Mouse (Mus musculus): ENCODE results near the gene Ulk4. TPM values are rescaled to one million over a fixed set of nuclear protein-coding genes. Genes with fewer than 3 reads are reported as not detected.

Gene Ulk4
- polyA plus RNA-seq, 1 experiment from 2014 or later, result 198 TPM

DNA sequence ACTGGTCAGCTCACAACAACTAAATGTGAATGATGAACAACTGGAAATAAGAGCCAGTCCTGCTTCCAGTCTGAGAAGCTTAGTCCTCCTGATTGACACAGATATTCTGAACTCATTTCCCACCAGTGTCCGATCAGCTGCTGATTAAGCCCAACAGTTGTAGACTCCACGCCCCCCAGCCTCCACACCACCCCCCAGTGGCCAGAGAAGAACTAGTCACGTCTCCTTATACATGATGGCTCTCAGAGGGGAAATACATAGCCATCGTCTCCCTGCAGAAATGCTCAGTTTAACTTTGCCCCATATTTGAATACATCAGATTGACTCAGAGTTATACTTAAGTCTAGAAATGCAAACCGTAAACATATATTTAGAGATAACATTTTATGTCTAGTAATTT is 184.4 kb downstream of the Ulk4 start:
- Histone ChIP-seq H3K27me3 (no peaks in the 10 kb centered on the region), H3K4me1 (no peaks in the 10 kb centered on the region), H3K9me3 (no peaks in the 10 kb centered on the region), H3K4me2 (replicated peaks) (no peak overlapping the region), H3K4me3 (no peak overlapping the region), H3K27ac (no peak overlapping the region), H3K36me3 (no peaks in the 10 kb centered on the region), H3K9ac (no peak overlapping the region)
- WGBS, result 75% methylated on average over 5 of the region's 5 CpGs
- ATAC-seq (ENCODE audit: insufficient number of reproducible peaks, insufficient read depth, low FRiP score, low TSS enrichment), result no peak

DNA sequence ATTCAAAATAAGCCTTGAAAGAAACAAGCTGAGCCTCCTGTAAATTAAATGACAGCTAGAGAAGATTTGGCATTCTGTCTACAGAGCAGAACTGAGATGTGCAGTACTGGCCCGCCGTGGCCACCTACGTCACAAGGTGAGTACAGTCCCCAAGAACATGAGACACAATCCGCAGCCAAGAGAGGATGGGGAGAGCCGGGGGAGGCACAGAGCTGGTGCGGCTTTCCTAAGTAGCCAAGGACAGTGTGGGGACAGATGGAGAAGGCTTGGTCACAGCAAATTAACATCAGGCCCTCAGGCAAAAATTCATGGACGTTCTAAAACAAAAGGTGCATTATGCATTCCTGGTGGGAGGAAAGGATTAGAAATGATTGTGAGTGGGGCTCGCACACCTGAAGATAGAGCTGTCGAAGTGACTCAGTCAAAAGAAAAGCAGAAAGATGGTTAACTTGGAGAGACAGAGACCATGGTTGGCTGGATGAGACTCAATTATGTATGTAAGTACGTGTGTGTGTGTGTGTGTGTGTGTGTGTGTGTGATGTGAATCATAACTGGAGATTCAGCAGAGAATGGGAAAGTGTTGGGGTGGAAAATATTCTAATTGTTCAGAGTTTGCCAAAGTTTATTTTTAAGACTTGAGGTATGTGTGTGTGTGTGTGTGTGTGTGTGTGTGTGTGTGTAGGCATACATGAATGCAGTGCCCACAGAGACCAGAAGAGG is 185.8 kb downstream of the Ulk4 start:
- no peak overlapping the region for H3K4me2 ChIP-seq (replicated peaks)
- no peaks in the 10 kb centered on the region for H3K27me3 ChIP-seq
- H3K9ac ChIP-seq, result no peak overlapping the region
- no peak for ATAC-seq (ENCODE audit: insufficient number of reproducible peaks, insufficient read depth, low FRiP score, low TSS enrichment)
- H3K4me3 ChIP-seq, result no peak overlapping the region
- H3K4me1 ChIP-seq, result no peaks in the 10 kb centered on the region
- WGBS, result 55% methylated on average over 10 of the region's 10 CpGs
- H3K27ac ChIP-seq, result no peak overlapping the region
- H3K9me3 ChIP-seq, result no peaks in the 10 kb centered on the region
- H3K36me3 ChIP-seq, result no peaks in the 10 kb centered on the region

DNA sequence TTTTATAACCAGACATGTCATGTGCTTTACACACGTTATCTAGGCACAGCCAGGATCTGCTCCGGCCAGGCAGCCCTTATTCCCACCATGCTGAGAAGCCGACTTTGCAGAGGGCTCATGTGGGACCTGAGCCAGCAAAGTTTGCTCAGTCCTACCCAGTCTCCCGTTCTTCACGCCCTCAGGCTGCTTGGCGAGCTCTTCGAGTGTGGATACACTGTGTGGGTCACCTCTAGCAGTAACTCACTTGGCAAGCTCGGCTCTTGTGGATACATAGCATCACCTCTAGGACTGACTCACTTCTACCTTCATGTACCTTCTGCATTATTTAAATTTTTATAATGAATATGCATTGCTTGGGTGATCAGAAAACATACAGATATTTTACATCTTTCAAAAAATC is 189.3 kb downstream of the Ulk4 start:
- no peak overlapping the region for H3K4me2 ChIP-seq (replicated peaks)
- no peaks in the 10 kb centered on the region for H3K27me3 ChIP-seq
- H3K36me3 ChIP-seq, result no peaks in the 10 kb centered on the region
- no peak overlapping the region for H3K9ac ChIP-seq
- no peaks in the 10 kb centered on the region for H3K4me1 ChIP-seq
- ATAC-seq (ENCODE audit: insufficient number of reproducible peaks, insufficient read depth, low FRiP score, low TSS enrichment), result 0 out of 2 replicates have a peak, but pooled peaks have one; percentile 54
- H3K9me3 ChIP-seq, result no peaks in the 10 kb centered on the region
- H3K27ac ChIP-seq, result no peak overlapping the region
- H3K4me3 ChIP-seq, result no peak overlapping the region
- WGBS, result 66% methylated on average over 8 of the region's 8 CpGs

DNA sequence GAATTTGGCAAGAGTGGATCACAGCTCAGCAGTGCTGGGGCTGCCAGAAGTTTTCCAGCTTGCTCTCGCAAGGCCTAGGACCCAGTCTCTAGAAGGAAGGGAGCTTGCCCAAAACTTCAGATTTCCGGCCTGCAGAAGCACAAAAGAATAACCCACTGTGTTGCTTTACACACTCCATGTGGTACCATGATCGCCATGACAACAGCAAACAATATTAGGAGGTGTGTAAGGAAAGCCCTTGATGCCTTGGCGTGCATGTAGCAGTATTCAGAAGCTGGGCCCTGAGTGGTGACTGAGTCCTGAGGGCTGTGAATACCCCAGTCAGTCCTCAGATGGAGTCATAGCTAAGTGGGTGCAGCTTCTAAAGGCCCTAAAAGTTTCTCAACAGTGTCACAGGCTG is 192.8 kb downstream of the Ulk4 start:
- Histone ChIP-seq H3K4me3 (no peak overlapping the region), H3K4me2 (replicated peaks) (no peak overlapping the region), H3K36me3 (no peaks in the 10 kb centered on the region), H3K9me3 (no peaks in the 10 kb centered on the region), H3K9ac (no peak overlapping the region), H3K27me3 (no peaks in the 10 kb centered on the region), H3K27ac (no peak overlapping the region), H3K4me1 (peaks cover 6% of the 10 kb centered on the region)
- 83% methylated on average over 4 of the region's 4 CpGs for WGBS
- ATAC-seq (ENCODE audit: insufficient number of reproducible peaks, insufficient read depth, low FRiP score, low TSS enrichment), result no peak

DNA sequence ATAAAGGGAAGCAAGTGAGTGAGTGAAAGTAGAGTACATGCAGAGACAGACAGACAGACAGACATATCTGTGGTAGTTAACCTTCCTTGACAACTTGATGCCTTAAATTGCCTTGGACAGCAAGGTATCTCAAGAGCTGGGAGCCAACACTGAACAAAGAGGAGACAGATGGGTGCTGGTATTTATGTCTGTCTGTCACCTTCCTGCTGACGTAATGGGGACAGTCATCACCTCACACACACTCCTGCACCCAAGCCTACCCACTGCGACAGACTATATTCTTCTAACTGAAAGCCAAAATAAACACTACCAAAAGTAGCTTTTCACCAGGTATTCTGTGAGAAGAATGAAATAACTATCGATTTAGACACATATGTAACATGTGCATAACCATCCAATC is 196.2 kb downstream of the Ulk4 start:
- H3K9me3 ChIP-seq, result no peaks in the 10 kb centered on the region
- H3K9ac ChIP-seq, result no peak overlapping the region
- H3K4me1 ChIP-seq, result peaks cover 15% of the 10 kb centered on the region
- H3K27ac ChIP-seq, result no peak overlapping the region
- no peak for ATAC-seq (ENCODE audit: insufficient number of reproducible peaks, insufficient read depth, low FRiP score, low TSS enrichment)
- no peaks in the 10 kb centered on the region for H3K36me3 ChIP-seq
- no peak overlapping the region for H3K4me2 ChIP-seq (replicated peaks)
- WGBS, result 97% methylated on average over 3 of the region's 3 CpGs
- H3K27me3 ChIP-seq, result no peaks in the 10 kb centered on the region
- no peak overlapping the region for H3K4me3 ChIP-seq

DNA sequence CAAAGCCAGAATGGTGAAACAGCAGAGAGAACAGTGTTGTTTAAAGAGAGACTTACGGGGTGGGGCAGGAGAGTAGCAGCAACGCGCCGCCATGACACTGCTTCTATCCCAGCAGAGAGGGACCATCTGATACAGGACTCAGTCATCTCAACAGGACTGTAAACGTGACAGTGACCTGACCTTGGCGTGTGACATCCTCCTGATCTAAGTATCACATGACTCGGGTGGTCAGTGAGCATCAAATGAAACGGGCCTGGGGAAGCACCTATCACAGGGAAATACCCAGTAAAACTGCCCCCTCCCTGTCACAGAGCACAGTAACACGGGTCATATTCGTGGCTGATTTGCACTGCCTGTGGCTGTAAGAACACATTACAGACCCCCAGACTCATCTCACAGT is 196.6 kb downstream of the Ulk4 start:
- no peak for ATAC-seq (ENCODE audit: insufficient number of reproducible peaks, insufficient read depth, low FRiP score, low TSS enrichment)
- H3K4me1 ChIP-seq, result peaks cover 19% of the 10 kb centered on the region
- no peaks in the 10 kb centered on the region for H3K27me3 ChIP-seq
- no peak overlapping the region for H3K4me3 ChIP-seq
- 80% methylated on average over 10 of the region's 10 CpGs for WGBS
- H3K27ac ChIP-seq, result no peak overlapping the region
- no peak overlapping the region for H3K4me2 ChIP-seq (replicated peaks)
- H3K9ac ChIP-seq, result no peak overlapping the region
- no peaks in the 10 kb centered on the region for H3K36me3 ChIP-seq
- no peaks in the 10 kb centered on the region for H3K9me3 ChIP-seq

DNA sequence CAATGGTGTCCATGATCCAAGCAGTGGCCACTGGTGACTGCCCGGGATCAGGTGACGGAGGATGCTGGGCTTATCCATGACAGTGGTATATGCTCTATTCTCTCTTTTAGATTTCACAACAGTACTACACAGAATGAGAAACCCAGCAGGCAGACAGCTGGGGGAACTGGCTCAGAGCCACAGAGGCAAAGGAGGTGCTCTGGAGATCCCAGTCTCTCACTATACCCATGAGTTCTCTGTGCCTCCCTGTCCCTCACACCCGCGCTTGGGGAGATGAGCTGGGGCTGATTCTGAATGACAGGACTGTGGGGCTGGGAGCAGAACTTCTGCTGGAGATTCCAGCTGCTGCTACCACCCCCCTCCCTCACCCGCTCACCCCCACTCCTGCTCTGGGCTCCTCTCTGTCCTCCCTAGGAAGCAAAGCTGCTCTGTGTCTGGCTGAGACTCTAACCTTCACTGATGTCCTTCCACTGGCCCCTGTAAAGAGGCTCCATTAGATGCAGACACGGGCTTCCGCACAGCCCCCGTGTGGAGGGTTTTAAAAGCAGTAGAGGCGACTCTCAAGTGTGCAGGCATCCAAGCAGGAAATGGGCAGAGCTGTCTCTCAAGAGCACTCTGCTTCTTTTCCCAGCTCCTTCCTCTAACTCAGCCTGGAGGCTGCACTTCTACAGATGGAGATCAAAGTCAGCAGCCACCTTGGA is 197.5 kb downstream of the Ulk4 start:
- WGBS, result 44% methylated on average over 9 of the region's 9 CpGs
- no peaks in the 10 kb centered on the region for H3K36me3 ChIP-seq
- H3K9ac ChIP-seq, result no peak overlapping the region
- no peak overlapping the region for H3K27ac ChIP-seq
- no peaks in the 10 kb centered on the region for H3K9me3 ChIP-seq
- H3K4me2 ChIP-seq (replicated peaks), result no peak overlapping the region
- H3K4me1 ChIP-seq, result peaks cover 21% of the 10 kb centered on the region
- no peaks in the 10 kb centered on the region for H3K27me3 ChIP-seq
- ATAC-seq (ENCODE audit: insufficient number of reproducible peaks, insufficient read depth, low FRiP score, low TSS enrichment), result no peak
- no peak overlapping the region for H3K4me3 ChIP-seq

DNA sequence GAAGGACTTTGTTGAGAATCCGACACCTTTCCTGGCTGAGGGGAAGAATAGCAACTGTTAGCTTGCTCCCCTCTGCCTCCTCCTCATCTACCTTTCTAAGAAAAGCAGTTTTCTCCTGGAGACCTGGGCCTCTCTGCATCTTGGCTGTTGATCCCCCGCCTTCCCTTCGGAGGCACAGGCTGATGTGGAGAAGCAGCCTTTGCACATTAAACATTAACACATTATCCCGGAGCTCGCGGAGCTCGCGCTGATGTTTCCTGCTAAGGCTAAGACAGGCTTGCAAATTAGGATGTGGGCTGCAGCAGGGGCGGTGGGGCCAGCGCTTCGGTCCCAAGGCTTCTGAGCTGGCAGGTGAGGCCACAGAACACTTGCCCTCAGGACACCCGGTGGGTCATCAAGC is 200.7 kb downstream of the Ulk4 start:
- Histone ChIP-seq H3K36me3 (no peaks in the 10 kb centered on the region), H3K27ac (no peak overlapping the region), H3K4me3 (no peak overlapping the region), H3K9me3 (no peaks in the 10 kb centered on the region), H3K9ac (no peak overlapping the region), H3K4me2 (replicated peaks) (no peak overlapping the region), H3K4me1 (peaks cover 30% of the 10 kb centered on the region), H3K27me3 (no peaks in the 10 kb centered on the region)
- no peak for ATAC-seq (ENCODE audit: insufficient number of reproducible peaks, insufficient read depth, low FRiP score, low TSS enrichment)
- 30% methylated on average over 12 of the region's 12 CpGs for WGBS

DNA sequence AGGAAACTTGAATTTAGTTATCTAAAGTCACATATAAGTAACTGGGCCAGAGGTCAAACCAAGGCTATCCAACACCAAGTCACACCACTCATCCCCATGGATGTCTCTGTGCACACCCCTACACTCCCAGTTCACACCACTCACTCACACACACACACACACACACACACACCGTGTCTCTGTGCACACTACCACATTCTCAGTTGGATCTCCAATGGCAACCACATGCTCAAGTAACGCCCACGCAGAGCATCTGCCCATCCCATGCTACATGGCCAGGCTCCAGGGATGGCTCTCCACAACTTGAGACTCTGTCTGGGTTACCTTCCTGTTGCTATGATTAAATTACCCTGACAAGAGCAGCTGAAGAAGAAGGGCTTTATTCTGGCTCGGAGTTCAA is 201.8 kb downstream of the Ulk4 start:
- Histone ChIP-seq H3K9ac (no peak overlapping the region), H3K27me3 (no peaks in the 10 kb centered on the region), H3K9me3 (no peaks in the 10 kb centered on the region), H3K4me2 (replicated peaks) (no peak overlapping the region), H3K36me3 (no peaks in the 10 kb centered on the region), H3K27ac (no peak overlapping the region), H3K4me1 (peaks cover 30% of the 10 kb centered on the region), H3K4me3 (no peak overlapping the region)
- 83% methylated on average over 4 of the region's 4 CpGs for WGBS
- ATAC-seq (ENCODE audit: insufficient number of reproducible peaks, insufficient read depth, low FRiP score, low TSS enrichment), result no peak

DNA sequence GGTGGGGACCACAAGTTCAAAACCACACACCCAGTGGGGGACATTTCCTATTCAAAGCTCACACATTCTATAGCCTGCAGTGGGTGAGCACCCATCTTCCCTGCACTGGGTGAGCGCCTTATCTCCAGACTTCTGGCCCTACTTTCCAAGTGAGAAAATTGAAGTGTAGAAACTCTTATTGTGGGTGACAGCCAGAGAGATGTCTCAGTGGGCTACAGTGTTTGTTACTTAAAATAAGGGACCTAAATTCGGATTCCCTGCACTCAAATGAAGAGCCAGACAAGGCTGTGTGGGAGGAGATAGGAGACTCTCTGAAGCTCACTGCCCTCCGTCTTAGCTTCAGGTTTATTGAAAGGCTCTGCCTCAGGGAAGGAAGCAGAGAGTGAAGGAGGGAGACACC is 202.3 kb downstream of the Ulk4 start:
- peaks cover 27% of the 10 kb centered on the region for H3K4me1 ChIP-seq
- H3K36me3 ChIP-seq, result no peaks in the 10 kb centered on the region
- H3K9ac ChIP-seq, result no peak overlapping the region
- H3K9me3 ChIP-seq, result no peaks in the 10 kb centered on the region
- ATAC-seq (ENCODE audit: insufficient number of reproducible peaks, insufficient read depth, low FRiP score, low TSS enrichment), result no peak
- no peak overlapping the region for H3K4me3 ChIP-seq
- H3K4me2 ChIP-seq (replicated peaks), result no peak overlapping the region
- no peaks in the 10 kb centered on the region for H3K27me3 ChIP-seq
- 84% methylated on average over 3 of the region's 3 CpGs for WGBS
- no peak overlapping the region for H3K27ac ChIP-seq

DNA sequence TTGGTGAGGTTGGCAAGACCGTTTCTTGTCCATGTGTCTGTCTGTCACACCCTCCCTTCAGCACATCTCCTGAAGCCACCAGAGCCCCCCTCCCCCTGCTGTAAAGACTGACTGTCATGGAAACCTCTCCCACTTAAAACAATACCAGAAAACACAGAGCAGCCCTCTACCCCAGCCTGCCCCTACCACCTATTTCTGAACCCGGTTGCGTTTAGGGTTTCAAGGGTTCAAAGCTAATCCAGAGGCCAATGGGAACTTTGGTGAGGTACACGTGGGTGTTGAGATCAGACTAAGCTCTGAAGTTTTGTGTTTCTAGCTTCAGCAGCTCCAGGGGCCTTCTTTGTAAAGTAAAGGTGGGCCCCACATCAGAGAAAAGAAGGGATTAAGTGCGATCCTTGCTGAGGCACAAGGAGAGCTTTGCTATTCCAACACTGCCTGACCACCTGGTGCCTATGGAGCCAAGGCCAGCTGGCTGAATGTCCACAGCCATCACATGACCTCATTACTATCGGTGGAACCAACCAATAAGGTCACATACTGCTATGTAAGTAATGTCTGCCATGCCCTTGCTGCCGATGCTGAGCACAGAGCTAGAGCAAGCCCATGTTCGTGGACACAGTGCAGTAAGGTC is 204.8 kb downstream of the Ulk4 start:
- no peak overlapping the region for H3K4me3 ChIP-seq
- no peak overlapping the region for H3K4me2 ChIP-seq (replicated peaks)
- H3K27me3 ChIP-seq, result no peaks in the 10 kb centered on the region
- ATAC-seq (ENCODE audit: insufficient number of reproducible peaks, insufficient read depth, low FRiP score, low TSS enrichment), result 0 out of 2 replicates have a peak, but pooled peaks have one; percentile 36
- WGBS, result 43% methylated on average over 8 of the region's 8 CpGs
- H3K9me3 ChIP-seq, result no peaks in the 10 kb centered on the region
- no peak overlapping the region for H3K9ac ChIP-seq
- H3K27ac ChIP-seq, result no peak overlapping the region
- no peaks in the 10 kb centered on the region for H3K36me3 ChIP-seq
- H3K4me1 ChIP-seq, result peaks cover 25% of the 10 kb centered on the region

Data from embryonic facial prominence, embryonic 12.5 days (tissue).